Mouse (Mus musculus): ENCODE data around the gene AI837181.

The AI837181 gene

GRCm38 (mm10) chr19:5472857-5473256, 47.9 kb downstream of the AI837181 start:
- no peak for DNase-seq (ENCODE audit: low spot score in 2 of 2)

GRCm38 (mm10) chr19:5473720-5474119, 48.8 kb downstream of the AI837181 start, which contains the start of gene Efemp2:
Efemp2 (plus strand) TSS chr19:5473954.
- DNase-seq (ENCODE audit: low spot score in 2 of 2), result peak in 1 of 2 experiments; percentile 64

DNA sequence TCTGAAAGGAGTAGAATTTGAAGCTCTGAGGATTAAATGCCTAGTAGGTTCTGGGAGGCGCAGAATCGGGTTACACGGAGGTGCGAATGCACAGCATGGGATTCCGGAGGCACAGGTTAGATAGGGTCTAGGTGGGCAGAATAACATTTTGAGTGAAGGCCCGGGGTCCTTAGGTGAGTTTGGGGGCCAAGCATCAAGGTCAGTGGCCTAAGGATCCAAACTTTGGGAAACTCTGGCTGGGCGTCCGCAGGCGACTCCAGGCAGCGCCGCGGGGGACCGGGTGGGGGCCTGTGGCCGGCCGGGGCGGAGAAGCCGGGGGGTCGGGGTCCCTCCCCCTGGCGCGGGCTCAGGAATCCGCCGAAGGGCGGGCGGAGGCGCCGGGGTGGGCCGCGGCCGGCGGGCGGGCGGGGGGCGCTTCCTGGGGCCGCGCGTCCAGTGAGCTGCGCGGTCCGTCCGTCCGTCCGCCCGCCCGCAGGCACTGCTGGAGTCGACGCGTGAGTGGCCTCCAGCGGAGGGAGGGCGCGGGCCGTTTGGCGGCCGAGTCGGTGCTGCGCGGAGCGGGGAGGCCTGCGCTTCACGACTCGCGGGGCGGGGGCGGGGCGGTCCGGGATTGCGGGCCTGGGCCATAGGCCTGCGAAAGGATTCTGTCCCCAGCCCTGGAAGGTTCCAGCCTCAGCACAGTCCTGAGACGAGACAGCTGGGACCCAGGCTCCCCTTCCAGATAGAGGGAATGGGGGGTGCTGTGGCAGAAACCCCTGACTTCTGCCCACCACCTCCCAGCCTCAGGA, 49.5 kb downstream of the AI837181 start:
- no peak for DNase-seq (ENCODE audit: low spot score in 2 of 2)

- no peak for DNase-seq (ENCODE audit: low spot score in 2 of 2)
These were observed 50.2 kb downstream of the AI837181 start for GRCm38 (mm10) chr19:5475069-5475714.
